Mouse (Mus musculus) heart, embryonic 14.5 days (tissue): ENCODE results near the gene Etv1. TPM values are rescaled to one million over a fixed set of nuclear protein-coding genes. Genes with fewer than 3 reads are reported as not detected.

ENCODE experiments used
- ATAC-seq: fragments of 200-750 bp; cut with Nextera tagmentation; 2 replicates; pipeline ENCODE4 v1.8.0; 2017; ENCODE audit warnings: low read depth, moderate TSS enrichment; ENCODE audit not compliant: insufficient number of reproducible peaks, insufficient read depth, low FRiP score
- H3K27ac ChIP-seq, 2 experiments: fragments of 200-500 bp in 1 of 2; fragments of 300-500 bp in 1 of 2; sonication (generic) in 1 of 2; replicated peaks in 1 of 2; 2 replicates each; pipeline ENCODE4 v1.5.1; 2012 to 2014; ENCODE audit warnings: low read depth in 2 of 2, low read length in 2 of 2, control low read depth in 1 of 2, mild to moderate bottlenecking in 1 of 2, mixed read lengths in 1 of 2; ENCODE audit not compliant: control insufficient read depth in 1 of 2, insufficient read depth in 1 of 2
- H3K27me3 ChIP-seq: fragments of 300-500 bp; sonication (generic); 2 replicates; pipeline ENCODE4 v1.6.1; 2014; ENCODE audit warnings: mild to moderate bottlenecking, low read length, control low read depth; ENCODE audit not compliant: control insufficient read depth, insufficient read depth
- H3K36me3 ChIP-seq: fragments of 300-500 bp; sonication (generic); 2 replicates; pipeline ENCODE4 v1.6.1; 2014; ENCODE audit warnings: mild to moderate bottlenecking, control low read depth, low read length, mixed read lengths; ENCODE audit not compliant: control insufficient read depth, insufficient read depth
- H3K4me1 ChIP-seq, 2 experiments: fragments of 200-500 bp in 1 of 2; fragments of 300-500 bp in 1 of 2; sonication (generic) in 1 of 2; 2 replicates each; pipeline ENCODE4 v1.6.1; 2012 to 2014; ENCODE audit warnings: low read length in 2 of 2, control low read depth in 1 of 2, mixed read lengths in 1 of 2; ENCODE audit not compliant: control insufficient read depth in 2 of 2, insufficient read depth in 2 of 2
- H3K4me2 ChIP-seq: fragments of 300-500 bp; sonication (generic); 2 replicates; pipeline ENCODE4 v1.6.1; 2014; ENCODE audit warnings: mild to moderate bottlenecking, low read length
- H3K4me3 ChIP-seq, 2 experiments: fragments of 200-500 bp in 1 of 2; fragments of 300-500 bp in 1 of 2; sonication (generic) in 1 of 2; 2 replicates each; pipeline ENCODE4 v1.5.1; 2012 to 2014; ENCODE audit warnings: low read length in 2 of 2, mild to moderate bottlenecking in 2 of 2, control low read depth in 1 of 2, low read depth in 1 of 2, moderate library complexity in 1 of 2; ENCODE audit not compliant: control insufficient read depth in 1 of 2, insufficient read depth in 1 of 2
- H3K9ac ChIP-seq: fragments of 300-500 bp; sonication (generic); 2 replicates; pipeline ENCODE4 v1.6.1; 2014; ENCODE audit warnings: mild to moderate bottlenecking, low read length
- H3K9me3 ChIP-seq: fragments of 300-500 bp; sonication (generic); 2 replicates; pipeline ENCODE4 v1.6.1; 2016; ENCODE audit warnings: low read length, control low read depth; ENCODE audit not compliant: control insufficient read depth
- WGBS: fragments of 180-500 bp; shearing (Covaris S2); extraction: QIAGEN DNeasy Blood & Tissue Kit; methylation state at CpG from one replicate; pipeline ENCODE4 v1.1.7; 2014; 5-methylcytosine and 5-hydroxymethylcytosine counted together
- polyA plus RNA-seq: library from polyadenylated mRNA; unstranded; fragments of >200 nt; fragmentation: Nextera tagmentation; extraction: Ambion mirVana; gene quantifications from 2 replicates; pipeline ENCODE4 v1.2.1, GENCODE M21; 2014

Etv1 gene
- polyA plus RNA-seq, 1 experiment from 2014 or later: 40.5 TPM

DNA sequence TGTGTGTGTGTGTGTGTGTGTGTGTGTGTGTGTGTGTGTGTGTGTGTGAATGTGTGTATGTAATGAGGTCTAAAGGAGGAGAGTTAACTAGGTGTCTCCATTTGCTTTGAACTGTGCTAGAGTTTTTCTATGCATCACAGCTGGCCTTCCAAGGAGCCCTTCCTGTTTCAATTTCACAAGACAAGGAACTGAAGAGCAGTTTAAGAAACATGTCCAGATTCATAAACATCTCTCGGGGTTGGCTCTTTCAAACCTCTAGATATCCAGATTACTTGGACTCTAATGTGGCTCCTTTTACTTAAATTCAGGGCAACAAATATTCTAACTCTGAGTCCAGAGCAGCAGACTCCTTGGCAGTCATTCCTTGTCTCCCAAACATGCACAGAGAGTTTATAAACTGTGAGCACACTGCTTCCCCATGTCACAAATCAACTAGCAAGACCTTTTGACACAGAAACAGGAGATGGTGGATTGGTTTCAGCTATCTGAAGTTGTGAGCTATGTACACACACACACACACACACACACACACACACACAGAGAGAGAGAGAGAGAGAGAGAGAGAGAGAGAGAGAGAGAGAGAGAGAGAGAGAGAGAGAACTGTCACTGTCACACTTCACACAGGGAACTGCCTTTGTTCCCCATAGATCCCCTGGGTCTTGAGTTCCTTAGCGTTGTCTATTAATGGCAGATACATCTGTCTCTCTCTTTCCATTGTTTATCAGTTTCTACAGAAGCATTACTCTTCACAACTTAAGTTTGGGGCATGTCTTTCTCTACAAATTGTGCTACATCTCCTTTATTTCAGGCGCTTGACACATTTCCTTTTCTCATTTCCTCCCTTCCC, 85.0 kb downstream of the Etv1 start:
- no peak overlapping the region; a peak in 1 of 4 replicates for H3K27ac ChIP-seq
- H3K9ac ChIP-seq: no peak overlapping the region
- 60% methylated on average over 3 of the region's 3 CpGs for WGBS
- H3K36me3 ChIP-seq: no peaks in the 10 kb centered on the region
- H3K27me3 ChIP-seq: no peaks in the 10 kb centered on the region
- ATAC-seq: no peak
- H3K4me3 ChIP-seq: no peak overlapping the region
- H3K9me3 ChIP-seq: no peaks in the 10 kb centered on the region
- no peak overlapping the region for H3K4me2 ChIP-seq
- 0 out of 4 replicates have a peak, but pooled peaks cover 2% of the 10 kb centered on the region in 2 experiments for H3K4me1 ChIP-seq

DNA sequence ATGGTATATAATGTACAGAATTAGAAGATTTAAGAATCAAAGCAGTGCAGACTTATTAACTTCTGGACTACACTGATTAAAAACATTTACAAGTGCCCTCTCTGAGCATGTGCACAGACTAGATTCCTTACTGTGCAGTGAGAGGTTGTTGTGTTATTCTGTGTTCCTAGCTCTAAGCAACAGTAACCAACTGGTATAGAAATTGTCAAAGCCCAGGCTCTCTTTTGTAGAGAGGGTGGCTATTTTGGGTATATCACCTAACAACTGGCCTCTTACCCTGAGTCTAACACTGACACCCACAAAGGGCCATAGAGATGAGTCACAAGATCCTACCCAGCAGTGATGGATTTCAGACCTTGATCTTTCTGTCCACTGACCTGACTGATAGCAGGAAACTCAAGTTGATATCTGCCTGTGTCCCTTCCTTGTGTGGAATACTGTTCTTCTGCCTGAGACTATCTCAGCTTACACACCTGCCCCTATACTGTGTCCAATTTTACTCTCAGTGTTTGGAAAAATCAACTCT, 95.4 kb downstream of the Etv1 start:
- Histone ChIP-seq H3K9ac (no peak overlapping the region), H3K27ac (peak overlapping the region; percentile 21 to 64; a peak in 2 of 4 replicates)

DNA sequence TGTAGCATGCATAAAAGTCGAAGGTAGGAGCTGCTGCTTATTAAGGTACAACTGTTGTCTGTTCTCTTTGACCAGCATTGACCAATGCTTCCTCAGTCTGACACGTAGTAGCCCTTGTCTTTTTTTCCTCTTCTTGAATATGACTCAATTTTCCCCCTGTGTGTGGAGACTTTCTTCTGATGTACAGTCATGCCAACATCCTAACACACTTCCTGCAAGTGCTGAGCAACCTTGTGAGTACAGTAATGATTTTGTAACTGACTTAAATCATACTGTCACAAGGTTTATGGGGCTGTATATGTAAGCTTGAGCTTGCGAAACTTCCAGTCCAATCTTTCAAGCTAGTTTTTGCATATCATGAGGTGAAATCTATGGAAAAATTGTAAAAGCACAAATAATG, 125.3 kb downstream of the Etv1 start:
- no peaks in the 10 kb centered on the region for H3K9me3 ChIP-seq
- no peak overlapping the region for H3K27ac ChIP-seq
- 75% methylated on average over 3 of the region's 3 CpGs for WGBS
- H3K4me3 ChIP-seq: no peak overlapping the region
- no peaks in the 10 kb centered on the region for H3K36me3 ChIP-seq
- ATAC-seq: no peak
- peaks cover 0 to 8% of the 10 kb centered on the region in 2 experiments; a peak in 2 of 4 replicates for H3K4me1 ChIP-seq
- no peaks in the 10 kb centered on the region for H3K27me3 ChIP-seq
- H3K4me2 ChIP-seq: no peak overlapping the region
- no peak overlapping the region for H3K9ac ChIP-seq

More for the DNA sequence above, 95.4 kb downstream of the Etv1 start:
- H3K9me3 ChIP-seq: no peaks in the 10 kb centered on the region
- H3K4me1 ChIP-seq: peaks cover 0 to 10% of the 10 kb centered on the region in 2 experiments; a peak in 1 of 4 replicates
- no peak overlapping the region for H3K4me2 ChIP-seq
- ATAC-seq: no peak
- no peaks in the 10 kb centered on the region for H3K36me3 ChIP-seq
- no peak overlapping the region for H3K4me3 ChIP-seq
- H3K27me3 ChIP-seq: no peaks in the 10 kb centered on the region

DNA sequence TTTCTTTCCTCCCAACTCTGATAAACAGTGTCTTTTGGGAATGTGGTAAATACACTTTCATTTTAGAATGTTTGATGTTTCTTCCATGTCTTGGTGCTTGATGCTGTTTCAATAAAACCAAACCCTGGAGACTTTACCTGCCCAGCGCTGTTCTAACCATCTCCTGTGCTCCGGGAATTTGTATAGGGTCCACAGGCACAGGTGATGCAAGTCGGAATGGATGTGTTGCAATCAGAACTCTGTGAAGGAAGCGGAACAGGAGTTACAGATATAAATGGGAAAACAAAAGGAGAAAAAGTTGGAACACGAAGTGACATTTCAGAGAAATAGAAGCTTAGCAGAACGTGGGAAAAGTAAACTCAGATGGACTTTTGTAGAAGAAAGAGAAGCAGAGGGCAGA, 127.1 kb downstream of the Etv1 start:
- 0 out of 2 replicates have a peak overlapping the region, but pooled peaks have one; percentile 11 for H3K4me2 ChIP-seq

DNA sequence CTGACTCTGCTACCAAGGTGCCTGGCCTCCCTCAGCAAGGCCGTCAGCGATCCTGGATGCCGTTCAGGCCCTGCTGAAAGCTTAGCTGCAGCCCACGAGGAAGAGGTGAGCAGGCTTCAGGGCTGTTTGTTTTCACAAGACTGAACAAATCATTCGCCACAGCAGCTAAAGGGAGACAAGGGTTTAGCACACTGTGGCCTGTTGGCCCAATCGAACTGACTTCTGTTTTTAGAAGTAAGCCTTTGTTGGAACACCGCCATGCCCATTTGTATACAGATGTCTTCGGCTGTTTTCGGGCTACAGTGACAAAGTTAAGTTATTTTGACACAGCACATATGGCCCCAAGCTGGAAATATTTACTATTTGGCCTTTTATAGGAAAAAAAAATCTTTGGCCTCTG, 127.6 kb downstream of the Etv1 start:
- peak overlapping the region; percentile 30 to 44; a peak in 1 of 4 replicates for H3K27ac ChIP-seq
- no peaks in the 10 kb centered on the region for H3K27me3 ChIP-seq
- no peak for ATAC-seq
- WGBS: 37% methylated on average over 9 of the region's 9 CpGs
- 0 out of 2 replicates have a peak overlapping the region, but pooled peaks have one; percentile 11 for H3K4me2 ChIP-seq
- no peak overlapping the region for H3K4me3 ChIP-seq
- peaks cover 0 to 8% of the 10 kb centered on the region in 2 experiments; a peak in 2 of 4 replicates for H3K4me1 ChIP-seq
- H3K9me3 ChIP-seq: no peaks in the 10 kb centered on the region
- no peak overlapping the region for H3K9ac ChIP-seq
- H3K36me3 ChIP-seq: no peaks in the 10 kb centered on the region

More for the DNA sequence above, 127.1 kb downstream of the Etv1 start:
- H3K36me3 ChIP-seq: no peaks in the 10 kb centered on the region
- H3K9ac ChIP-seq: no peak overlapping the region
- H3K27ac ChIP-seq: peak overlapping the region in 1 of 2 experiments; percentile 44; a peak in 1 of 4 replicates
- WGBS: 75% methylated on average over 6 of the region's 6 CpGs
- peaks cover 0 to 8% of the 10 kb centered on the region in 2 experiments; a peak in 2 of 4 replicates for H3K4me1 ChIP-seq
- no peak overlapping the region for H3K4me3 ChIP-seq
- H3K27me3 ChIP-seq: no peaks in the 10 kb centered on the region
- ATAC-seq: no peak
- H3K9me3 ChIP-seq: no peaks in the 10 kb centered on the region

DNA sequence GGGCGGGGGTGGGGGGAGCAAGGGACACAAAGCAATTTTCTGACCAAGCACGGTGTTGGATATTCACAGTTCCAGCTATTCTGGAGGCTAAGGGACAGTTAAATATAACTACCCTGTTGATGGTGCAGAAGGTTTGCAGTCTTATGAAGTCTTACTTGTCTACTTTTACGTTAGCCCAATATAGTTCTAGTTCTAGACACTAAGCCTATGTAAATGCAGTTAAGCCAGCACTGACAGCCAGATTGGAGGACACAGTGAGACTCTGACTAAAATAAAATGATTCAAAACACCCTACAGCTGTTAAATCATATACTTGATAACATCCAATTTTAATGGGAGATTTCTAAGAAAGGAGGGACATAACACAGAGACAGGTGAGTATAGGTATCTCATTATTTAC, 129.8 kb downstream of the Etv1 start:
- no peaks in the 10 kb centered on the region for H3K9me3 ChIP-seq
- no peaks in the 10 kb centered on the region for H3K27me3 ChIP-seq
- H3K9ac ChIP-seq: no peak overlapping the region
- no peak overlapping the region for H3K27ac ChIP-seq
- 85% methylated on average over 3 of the region's 3 CpGs for WGBS
- ATAC-seq: no peak
- H3K4me3 ChIP-seq: no peak overlapping the region
- peaks cover 0 to 8% of the 10 kb centered on the region in 2 experiments; a peak in 2 of 4 replicates for H3K4me1 ChIP-seq
- no peak overlapping the region for H3K4me2 ChIP-seq
- no peaks in the 10 kb centered on the region for H3K36me3 ChIP-seq
